Mouse (Mus musculus): ENCODE results near the gene Wipf2. TPM values are rescaled to one million over a fixed set of nuclear protein-coding genes. Genes with fewer than 3 reads are reported as not detected.
A peak's percentile ranks its signal among the peaks of the same experiment; 100 is the strongest.

Wipf2 gene
- total RNA-seq, 2 experiments from 2014 or later, result 68.6 to 70.9 TPM

DNA sequence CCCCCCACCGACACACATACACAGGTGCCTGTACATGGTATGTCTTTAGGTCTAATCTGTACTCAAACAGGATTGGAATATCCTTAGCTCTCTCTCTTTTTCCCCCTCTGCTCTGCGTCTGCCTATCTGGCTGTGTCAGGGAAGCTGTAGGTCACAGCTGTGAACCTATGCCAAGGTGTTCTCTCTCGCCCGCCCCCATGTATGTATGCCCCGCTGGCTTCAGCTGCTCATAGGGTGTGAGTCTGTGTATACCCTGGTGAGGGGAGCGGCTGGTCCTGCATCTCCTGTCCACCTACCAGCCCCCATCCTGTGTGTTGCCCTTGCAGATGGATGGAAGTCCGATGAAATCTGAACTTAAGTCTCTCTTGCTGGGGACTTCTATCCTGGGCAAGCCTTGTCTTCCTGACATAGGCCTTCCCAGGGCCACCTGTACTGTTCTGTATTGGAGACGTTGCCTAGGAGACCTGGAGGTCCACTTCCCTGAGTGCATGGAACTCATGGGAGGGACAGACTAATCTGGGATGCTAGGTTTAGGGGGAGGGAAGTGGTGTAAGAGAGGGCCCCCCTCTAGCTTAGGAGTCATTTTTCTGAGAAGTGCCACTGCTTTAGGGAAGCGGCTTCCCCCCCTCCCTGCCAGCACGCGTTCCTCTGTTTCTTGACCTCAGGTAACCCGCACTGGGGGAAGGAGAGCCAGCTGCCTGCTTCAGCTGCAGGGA lies 86.0 kb downstream of the Wipf2 start:
- no peak for TF ChIP-seq CTCF (conservative IDR thresholded peaks at IDR 0.05)
- Histone ChIP-seq H3K4me3 (no peak overlapping the region), H3K27ac (no peak overlapping the region)
- no peak for DNase-seq (ENCODE audit: low spot score in 2 of 2)

DNA sequence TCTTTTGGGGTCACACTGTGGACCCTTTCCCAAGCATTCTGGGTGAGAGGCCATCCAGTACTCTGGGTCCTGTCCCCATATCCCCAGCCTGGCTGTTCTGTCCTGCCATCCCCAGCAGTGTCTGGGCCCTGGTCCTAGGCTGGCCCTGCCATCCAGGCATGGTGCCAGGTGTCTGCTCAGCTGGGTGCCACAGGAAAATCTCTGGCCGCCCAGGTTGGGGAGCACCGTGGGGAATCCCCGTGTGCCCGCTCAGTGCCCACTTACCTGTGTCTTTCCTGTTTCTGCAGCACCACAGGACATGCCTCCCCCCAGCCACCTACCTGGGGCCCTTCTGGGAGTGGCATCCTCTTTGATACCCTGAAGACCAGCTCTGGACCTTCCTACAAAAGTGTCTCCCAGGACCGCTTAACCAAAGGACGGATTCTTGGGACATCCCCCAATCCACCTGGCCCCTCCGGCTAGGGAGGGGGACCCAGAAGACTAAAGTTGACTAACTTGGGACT lies 86.6 kb downstream of the Wipf2 start:
- TF ChIP-seq CTCF (conservative IDR thresholded peaks at IDR 0.05), result no peak
- Histone ChIP-seq H3K4me3 (no peak overlapping the region), H3K27ac (no peak overlapping the region)
- no peak for DNase-seq (ENCODE audit: low spot score in 2 of 2)

- Histone ChIP-seq H3K27ac (no peak overlapping the region), H3K4me3 (no peak overlapping the region)
- no peak for TF ChIP-seq CTCF (conservative IDR thresholded peaks at IDR 0.05)
- DNase-seq (ENCODE audit: low spot score in 2 of 2), result no peak
These were observed 87.0 kb downstream of the Wipf2 start for GRCm38 (mm10) chr11:98950484-98950883.

DNA sequence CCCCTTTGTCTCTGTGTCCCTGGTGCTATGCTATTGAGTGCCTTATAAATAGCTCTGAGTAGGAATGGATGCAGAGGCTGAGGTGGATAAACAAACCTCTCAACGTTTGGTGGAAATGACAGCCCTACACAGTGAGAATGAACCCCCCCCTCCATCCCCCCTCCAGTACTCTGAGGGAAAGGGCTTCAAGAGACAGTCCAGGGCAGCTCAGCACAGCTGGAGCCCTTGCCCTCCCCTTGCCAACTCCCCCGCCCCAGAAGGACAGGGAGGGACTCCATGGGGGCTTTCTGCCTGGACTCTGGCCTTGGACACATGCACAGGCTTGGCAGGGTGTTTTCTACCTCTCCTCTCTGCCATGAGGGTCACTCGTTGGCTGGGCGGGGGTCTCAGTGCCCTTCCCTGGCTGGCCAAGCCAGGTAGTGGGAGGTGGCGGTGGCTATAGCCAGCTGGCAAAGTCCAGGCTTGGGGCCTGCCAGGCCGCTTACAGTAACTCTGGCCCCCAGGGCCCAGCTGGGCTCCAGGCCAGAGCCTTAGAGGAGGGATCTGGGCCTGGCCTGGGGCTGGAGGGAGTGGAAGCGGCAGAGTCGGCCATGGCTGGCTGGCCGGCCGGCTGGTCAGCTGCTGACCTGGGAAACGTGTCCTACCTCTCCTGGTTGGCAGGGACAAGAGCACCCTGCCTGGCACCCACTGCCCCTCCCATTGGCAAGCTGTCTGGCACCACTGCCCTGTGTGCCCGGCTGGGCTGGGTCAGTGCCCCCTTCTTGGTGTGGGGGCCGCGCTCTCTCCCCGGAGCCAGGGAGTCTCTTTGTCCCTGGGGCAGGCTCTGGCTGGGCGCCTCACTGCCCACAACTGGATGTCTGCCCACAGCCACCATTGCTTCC lies 87.8 kb downstream of the Wipf2 start:
- peak overlapping the region; percentile 68; the same call in 1 of the 2 replicates for H3K27ac ChIP-seq
- no peak for TF ChIP-seq CTCF (conservative IDR thresholded peaks at IDR 0.05)
- peak in 1 of 2 experiments; percentile 62 for DNase-seq (ENCODE audit: low spot score in 2 of 2)
- no peak overlapping the region for H3K4me3 ChIP-seq

- TF ChIP-seq CTCF (conservative IDR thresholded peaks at IDR 0.05), result peak; percentile 28; the same call in 1 of the 2 replicates
- H3K4me3 ChIP-seq, result no peak overlapping the region
- H3K27ac ChIP-seq, result no peak overlapping the region
- no peak for DNase-seq (ENCODE audit: low spot score in 2 of 2)
These were observed 88.7 kb downstream of the Wipf2 start for GRCm38 (mm10) chr11:98952111-98952510.

DNA sequence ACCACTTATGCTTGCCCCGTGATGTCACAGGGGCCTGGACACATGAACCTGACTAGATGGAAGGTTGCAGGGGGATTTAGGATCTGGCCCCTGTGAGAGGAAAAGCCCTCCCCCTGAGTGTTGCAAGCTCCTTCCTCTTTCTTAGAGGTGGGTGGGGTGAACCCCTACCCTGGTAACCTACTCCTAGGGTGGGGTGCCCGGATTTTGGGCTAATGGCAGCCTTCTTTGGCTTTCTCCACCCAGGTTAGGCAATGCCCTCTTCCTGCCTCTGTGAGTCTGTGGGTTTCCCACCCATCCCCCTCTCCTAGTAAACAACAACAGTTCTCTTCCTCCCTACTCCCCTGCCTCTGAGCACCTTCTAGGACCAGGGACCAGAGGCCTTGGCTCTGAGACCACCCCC lies 89.3 kb downstream of the Wipf2 start:
- Histone ChIP-seq H3K27ac (no peak overlapping the region), H3K4me3 (no peak overlapping the region)
- DNase-seq (ENCODE audit: low spot score in 2 of 2), result no peak
- TF ChIP-seq CTCF (conservative IDR thresholded peaks at IDR 0.05), result no peak

DNA sequence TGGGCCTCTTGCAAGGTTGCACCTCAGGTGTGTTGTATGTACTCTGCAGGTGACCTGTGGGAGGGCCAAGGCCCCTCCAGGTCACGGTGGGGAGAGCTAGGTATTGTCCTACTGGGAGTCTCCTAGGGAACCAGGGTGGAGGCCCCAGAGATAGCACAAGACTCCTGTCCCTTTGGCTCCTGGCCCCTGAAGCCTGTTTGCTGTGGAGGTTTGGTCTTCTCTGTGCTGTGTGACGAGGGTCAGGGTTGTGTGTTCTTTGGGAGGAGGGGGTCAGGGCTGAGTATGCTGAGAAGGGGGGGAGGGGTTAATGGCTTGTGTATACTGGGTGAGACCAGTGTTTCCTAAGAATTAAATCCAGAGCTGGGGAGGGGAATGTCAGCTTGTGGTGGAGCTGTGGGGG lies 89.9 kb downstream of the Wipf2 start:
- Histone ChIP-seq H3K4me3 (no peak overlapping the region), H3K27ac (no peak overlapping the region)
- DNase-seq (ENCODE audit: low spot score in 2 of 2), result no peak
- no peak for TF ChIP-seq CTCF (conservative IDR thresholded peaks at IDR 0.05)

DNA sequence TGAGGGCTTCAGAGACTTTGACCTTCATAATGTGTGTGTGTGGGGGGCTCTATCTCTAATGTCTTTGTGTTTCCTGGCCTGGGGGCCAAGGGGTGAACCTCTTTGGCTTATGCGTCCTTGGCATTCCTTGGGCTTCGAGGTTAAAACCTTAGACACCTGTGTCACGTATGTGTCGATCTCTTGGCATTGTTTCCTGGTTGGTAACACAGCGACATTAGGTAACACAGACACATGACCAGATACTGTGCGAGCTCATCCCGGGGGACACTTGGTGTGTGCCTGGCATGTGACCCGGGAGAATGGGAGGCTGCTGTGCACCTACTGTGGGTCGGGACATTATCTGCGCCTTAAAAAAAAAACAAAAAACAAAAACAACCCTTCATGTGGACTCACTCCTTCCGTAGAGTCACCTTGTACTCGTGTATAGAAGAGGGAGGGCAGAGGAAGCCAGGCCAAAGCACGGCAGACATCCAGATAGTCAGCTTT lies 90.4 kb downstream of the Wipf2 start:
- peak overlapping the region; percentile 67; the same call in 1 of the 2 replicates for H3K27ac ChIP-seq
- no peak for TF ChIP-seq CTCF (conservative IDR thresholded peaks at IDR 0.05)
- no peak for DNase-seq (ENCODE audit: low spot score in 2 of 2)
- H3K4me3 ChIP-seq, result no peak overlapping the region

GRCm38 (mm10) chr11:98954373-98954772 lies 90.9 kb downstream of the Wipf2 start:
- peak overlapping the region; percentile 67; the same call in 1 of the 2 replicates for H3K27ac ChIP-seq
- no peak overlapping the region; the same call in 1 of the 2 replicates for H3K4me3 ChIP-seq
- peak; percentile 93 for TF ChIP-seq CTCF (conservative IDR thresholded peaks at IDR 0.05)
- peak; percentile 58 to 75 for DNase-seq (ENCODE audit: low spot score in 2 of 2)

Other genes starting within 250 kb of the Wipf2 start
- 10 to 100 TPM; 11.4 to 11.5 TPM for gene Gm12355, start 238.0 kb upstream of the Wipf2 start, total RNA-seq (2021)
- not detected for gene Gsdma3, start 237.3 kb upstream of the Wipf2 start, total RNA-seq (2021)
- not detected for gene Gsdma2, start 216.9 kb upstream of the Wipf2 start, total RNA-seq (2021)
- not detected for gene Gsdma, start 199.3 kb upstream of the Wipf2 start, total RNA-seq (2021)
- gene Psmd3, start 181.1 kb upstream of the Wipf2 start, total RNA-seq (2021), result 100 to 1,000 TPM; 123 to 125 TPM
- not detected for gene Csf3, start 162.4 kb upstream of the Wipf2 start, total RNA-seq (2021)
- gene Med24, start 134.2 kb upstream of the Wipf2 start, total RNA-seq (2021), result 100 to 1,000 TPM; 146 to 148 TPM
- gene Thra, start 123.0 kb upstream of the Wipf2 start, total RNA-seq (2021), result 1,000 to 10,000 TPM in 1 of 2 experiments, 100 to 1,000 TPM in 1; 996 to 1,082 TPM
- 10 to 100 TPM; 93.2 to 94.0 TPM for gene Nr1d1, start 88.3 kb upstream of the Wipf2 start, total RNA-seq (2021)
- gene Msl1, start 68.1 kb upstream of the Wipf2 start, total RNA-seq (2021), result 100 to 1,000 TPM; 168 to 178 TPM
- gene Casc3, start 58.7 kb upstream of the Wipf2 start, total RNA-seq (2021), result 10 to 100 TPM; 61.0 to 62.1 TPM
- 100 to 1,000 TPM; 213 to 240 TPM for gene Rapgefl1, start 26.9 kb upstream of the Wipf2 start, total RNA-seq (2021)
- under 1 TPM; 0.52 to 0.64 TPM for gene Cdc6, start 44.2 kb downstream of the Wipf2 start, total RNA-seq (2021)
- gene Rara, start 64.2 kb downstream of the Wipf2 start, total RNA-seq (2021), result 10 to 100 TPM; 15.4 to 19.0 TPM
- 1 to 10 TPM; 1.3 to 2.0 TPM for gene Gjd3, start 119.4 kb downstream of the Wipf2 start, total RNA-seq (2021)
- gene Top2a, start 160.6 kb downstream of the Wipf2 start, total RNA-seq (2021), result 1 to 10 TPM; 1.7 to 3.0 TPM
- 10 to 100 TPM; 69.4 to 71.9 TPM for gene Igfbp4, start 177.6 kb downstream of the Wipf2 start, total RNA-seq (2021)
- gene Tns4, start 225.7 kb downstream of the Wipf2 start, total RNA-seq (2021), result not detected

Data from layer of hippocampus, adult 2 months (tissue).